Mouse (Mus musculus): ENCODE results near the gene Pcgf5.

The Pcgf5 gene

GRCm38 (mm10) chr19:36348161-36348800 lies at the start of gene Pcgf5:
Pcgf5 (plus strand) TSS chr19:36348309.
- in situ Hi-C loops (cut with MboI; ENCODE audit: low pct_unique_long_range_greater_than_20kb in 1 of 2, low sequenced_read_pairs in 2 of 2, unreplicated experiment in 1 of 2) = no loop called here

GRCm38 (mm10) chr19:36305542-36305941 lies 42.6 kb upstream of the Pcgf5 start:
- in situ Hi-C loops (cut with MboI; ENCODE audit: low pct_unique_long_range_greater_than_20kb in 1 of 2, low sequenced_read_pairs in 2 of 2, unreplicated experiment in 1 of 2) = no loop called here

GRCm38 (mm10) chr19:36314010-36314409 lies 34.1 kb upstream of the Pcgf5 start:
- in situ Hi-C loops (cut with MboI; ENCODE audit: low pct_unique_long_range_greater_than_20kb in 1 of 2, low sequenced_read_pairs in 2 of 2, unreplicated experiment in 1 of 2) = no loop called here

- in situ Hi-C loops (cut with MboI; ENCODE audit: low pct_unique_long_range_greater_than_20kb in 1 of 2, low sequenced_read_pairs in 2 of 2, unreplicated experiment in 1 of 2) = no loop called here
Measured at GRCm38 (mm10) chr19:36319735-36320134, 28.4 kb upstream of the Pcgf5 start.

- in situ Hi-C loops (cut with MboI; ENCODE audit: low pct_unique_long_range_greater_than_20kb in 1 of 2, low sequenced_read_pairs in 2 of 2, unreplicated experiment in 1 of 2) = no loop called here
Measured at GRCm38 (mm10) chr19:36321066-36321465, 27.0 kb upstream of the Pcgf5 start.

GRCm38 (mm10) chr19:36323326-36323725 lies 24.8 kb upstream of the Pcgf5 start:
- in situ Hi-C loops (cut with MboI; ENCODE audit: low pct_unique_long_range_greater_than_20kb in 1 of 2, low sequenced_read_pairs in 2 of 2, unreplicated experiment in 1 of 2) = no loop called here

- in situ Hi-C loops (cut with MboI; ENCODE audit: low pct_unique_long_range_greater_than_20kb in 1 of 2, low sequenced_read_pairs in 2 of 2, unreplicated experiment in 1 of 2) = no loop called here
Measured at GRCm38 (mm10) chr19:36328678-36329077, 19.4 kb upstream of the Pcgf5 start.

- in situ Hi-C loops (cut with MboI; ENCODE audit: low pct_unique_long_range_greater_than_20kb in 1 of 2, low sequenced_read_pairs in 2 of 2, unreplicated experiment in 1 of 2) = no loop called here
Measured at GRCm38 (mm10) chr19:36347376-36347775, 733 bp upstream of the Pcgf5 start.

GRCm38 (mm10) chr19:36347831-36348160 lies 313 bp upstream of the Pcgf5 start:
- in situ Hi-C loops (cut with MboI; ENCODE audit: low pct_unique_long_range_greater_than_20kb in 1 of 2, low sequenced_read_pairs in 2 of 2, unreplicated experiment in 1 of 2) = no loop called here

GRCm38 (mm10) chr19:36348801-36349486 lies 835 bp downstream of the Pcgf5 start:
- in situ Hi-C loops (cut with MboI; ENCODE audit: low pct_unique_long_range_greater_than_20kb in 1 of 2, low sequenced_read_pairs in 2 of 2, unreplicated experiment in 1 of 2) = no loop called here

- in situ Hi-C loops (cut with MboI; ENCODE audit: low pct_unique_long_range_greater_than_20kb in 1 of 2, low sequenced_read_pairs in 2 of 2, unreplicated experiment in 1 of 2) = no loop called here
Measured at GRCm38 (mm10) chr19:36349487-36349955, 1.4 kb downstream of the Pcgf5 start.

GRCm38 (mm10) chr19:36350181-36350580 lies 2.1 kb downstream of the Pcgf5 start:
- in situ Hi-C loops (cut with MboI; ENCODE audit: low pct_unique_long_range_greater_than_20kb in 1 of 2, low sequenced_read_pairs in 2 of 2, unreplicated experiment in 1 of 2) = no loop called here

GRCm38 (mm10) chr19:36350870-36351269 lies 2.8 kb downstream of the Pcgf5 start:
- in situ Hi-C loops (cut with MboI; ENCODE audit: low pct_unique_long_range_greater_than_20kb in 1 of 2, low sequenced_read_pairs in 2 of 2, unreplicated experiment in 1 of 2) = no loop called here

- in situ Hi-C loops (cut with MboI; ENCODE audit: low pct_unique_long_range_greater_than_20kb in 1 of 2, low sequenced_read_pairs in 2 of 2, unreplicated experiment in 1 of 2) = no loop called here
Measured at GRCm38 (mm10) chr19:36362541-36362940, 14.4 kb downstream of the Pcgf5 start.

- in situ Hi-C loops (cut with MboI; ENCODE audit: low pct_unique_long_range_greater_than_20kb in 1 of 2, low sequenced_read_pairs in 2 of 2, unreplicated experiment in 1 of 2) = no loop called here
Measured at GRCm38 (mm10) chr19:36364757-36365156, 16.6 kb downstream of the Pcgf5 start.

GRCm38 (mm10) chr19:36371478-36371877 lies 23.4 kb downstream of the Pcgf5 start:
- in situ Hi-C loops (cut with MboI; ENCODE audit: low pct_unique_long_range_greater_than_20kb in 1 of 2, low sequenced_read_pairs in 2 of 2, unreplicated experiment in 1 of 2) = no loop called here

GRCm38 (mm10) chr19:36373056-36373621 lies 25.0 kb downstream of the Pcgf5 start:
- in situ Hi-C loops (cut with MboI; ENCODE audit: low pct_unique_long_range_greater_than_20kb in 1 of 2, low sequenced_read_pairs in 2 of 2, unreplicated experiment in 1 of 2) = no loop called here

- in situ Hi-C loops (cut with MboI; ENCODE audit: low pct_unique_long_range_greater_than_20kb in 1 of 2, low sequenced_read_pairs in 2 of 2, unreplicated experiment in 1 of 2) = no loop called here
Measured at GRCm38 (mm10) chr19:36375200-36375783, 27.2 kb downstream of the Pcgf5 start.

GRCm38 (mm10) chr19:36377729-36378128 lies 29.6 kb downstream of the Pcgf5 start:
- in situ Hi-C loops (cut with MboI; ENCODE audit: low pct_unique_long_range_greater_than_20kb in 1 of 2, low sequenced_read_pairs in 2 of 2, unreplicated experiment in 1 of 2) = no loop called here
